Mouse (Mus musculus) retina, postnatal 1 day (tissue): ENCODE results near the gene Rnase1.
A peak's percentile ranks its signal among the peaks of the same experiment; 100 is the strongest.
"Not testable (repeated sequence)": the region's sequence is repeated elsewhere in the genome, so short reads cannot be mapped to it uniquely, and the experiment has no call there.

Experiments used
- DNase-seq: peaks from one replicate; pipeline ENCODE4 v3.0.0-alpha.2; 2012

Gene Rnase1

DNA sequence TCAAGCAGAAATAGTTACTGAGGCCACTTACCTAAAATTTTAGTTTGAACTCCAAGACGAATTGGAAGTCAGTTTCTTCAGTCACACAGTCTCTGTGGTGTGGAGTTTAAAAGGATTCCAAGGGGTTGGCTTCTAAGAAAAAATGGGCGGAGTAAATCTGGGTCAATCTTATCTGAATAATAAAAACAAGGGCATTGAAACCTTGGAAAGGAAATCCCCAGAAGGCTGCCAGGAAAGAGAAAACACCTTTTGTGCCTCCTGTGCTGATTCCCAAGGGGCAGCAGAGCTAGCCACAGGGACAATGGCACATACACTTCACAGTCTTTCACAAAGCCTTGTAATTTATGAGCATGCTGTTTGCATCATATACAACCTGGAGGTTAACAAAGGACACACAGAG lies at the start of gene Rnase1:
Gene Rnase1, minus strand, starts transcription at position 101 of the 400 bp plus-strand sequence.
- no peak for DNase-seq

GRCm38 (mm10) chr14:51195681-51196080 lies 49.1 kb upstream of the Rnase1 start:
- no peak for DNase-seq

DNA sequence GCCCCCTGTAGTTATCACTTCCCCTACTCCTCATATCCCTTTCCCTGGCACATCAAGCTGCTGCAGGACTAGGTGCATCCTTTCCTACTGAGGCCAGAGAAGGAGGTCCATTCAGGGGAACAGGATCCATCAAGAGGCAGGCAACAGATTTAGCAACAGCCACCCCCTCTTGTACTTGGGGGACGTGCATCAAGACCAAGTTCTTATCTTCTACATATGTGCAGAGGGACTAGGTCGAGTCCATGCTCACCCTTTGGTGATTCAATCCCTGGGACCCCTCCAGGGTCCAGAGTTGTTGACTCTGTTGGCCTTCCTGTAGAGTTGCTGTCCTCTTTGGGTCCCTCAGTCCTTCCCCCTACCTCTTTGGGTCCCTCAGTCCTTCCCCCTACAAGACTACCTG lies 34.5 kb upstream of the Rnase1 start:
- DNase-seq, result not testable (repeated sequence)

DNA sequence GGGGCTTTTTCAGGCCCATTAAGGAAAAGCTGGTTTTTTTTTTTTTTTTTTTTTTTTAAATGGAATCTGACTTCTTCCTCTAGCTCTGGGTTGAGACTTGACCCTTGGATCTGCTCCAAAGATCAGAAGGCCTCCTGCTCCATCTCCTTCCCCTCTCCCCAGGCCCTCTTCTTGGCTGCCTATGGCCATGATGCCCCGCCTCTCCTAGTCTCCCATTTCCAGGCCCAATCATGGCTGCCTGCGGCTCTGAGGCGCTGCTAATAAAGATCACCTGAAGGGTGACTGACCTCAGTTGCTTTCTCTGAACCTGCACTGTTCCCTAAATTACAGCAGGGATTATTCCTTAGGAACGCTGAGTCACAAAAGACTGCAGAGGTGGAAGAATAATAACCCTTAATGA lies 27.3 kb upstream of the Rnase1 start:
- DNase-seq, result no peak

GRCm38 (mm10) chr14:51172947-51173346 lies 26.4 kb upstream of the Rnase1 start:
- peak; percentile 1 for DNase-seq

DNA sequence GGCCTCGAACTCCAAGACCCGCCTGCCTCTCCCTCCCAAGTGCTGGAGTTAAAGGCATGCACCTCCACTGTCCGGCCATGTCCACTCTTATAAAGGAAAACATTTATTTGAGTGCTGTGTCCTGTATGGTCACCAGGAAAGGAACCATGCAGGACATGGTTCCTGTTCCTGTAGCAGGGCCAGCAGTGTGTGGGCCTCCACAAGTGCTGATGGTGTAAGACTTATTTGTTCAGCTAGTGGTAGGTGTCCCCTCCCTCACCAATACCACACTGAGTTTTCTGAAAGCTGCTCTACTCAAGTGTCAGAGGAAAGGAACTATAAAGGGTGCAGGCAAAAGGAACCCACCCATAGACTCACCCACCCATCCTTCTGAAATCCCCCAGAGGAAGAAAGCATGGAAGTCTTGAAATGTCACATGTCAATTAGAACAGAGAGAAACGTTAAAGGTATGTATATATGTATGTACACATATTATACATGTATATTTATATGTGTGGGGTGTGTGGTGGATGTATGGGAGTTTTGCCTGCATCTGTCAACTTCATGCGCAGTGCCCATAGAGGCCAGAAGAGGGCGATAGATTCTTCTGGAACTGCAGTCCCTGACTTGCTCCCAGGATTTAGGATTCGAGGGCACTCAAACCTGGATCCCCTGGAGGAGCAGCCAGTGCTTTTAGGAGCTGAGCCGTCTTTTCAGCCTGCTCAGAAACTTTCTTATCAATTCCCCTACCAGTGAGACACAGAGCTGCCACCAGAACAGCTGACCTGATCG lies 25.7 kb upstream of the Rnase1 start:
- DNase-seq, result peak; percentile 68

DNA sequence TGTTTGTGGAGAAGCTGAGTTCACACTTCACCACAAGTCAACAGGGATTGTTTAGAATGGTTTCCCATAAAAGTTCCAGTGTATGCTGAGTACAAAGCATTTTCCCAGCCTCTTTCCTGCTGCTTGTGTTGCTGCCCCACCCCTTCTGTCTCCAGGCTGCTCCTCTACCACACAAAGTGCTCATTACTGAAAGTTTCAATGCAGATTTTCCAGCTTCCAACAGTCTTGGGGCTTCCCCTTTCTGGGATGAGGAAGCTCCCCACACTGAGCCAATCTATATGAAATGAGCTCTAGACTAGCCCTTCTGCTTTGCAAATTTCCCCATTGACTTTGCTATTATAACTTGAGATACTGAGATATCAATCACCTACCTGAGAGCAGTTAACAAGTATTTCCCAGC lies 19.5 kb upstream of the Rnase1 start:
- no peak for DNase-seq

GRCm38 (mm10) chr14:51165435-51165834 lies 18.9 kb upstream of the Rnase1 start:
- no peak for DNase-seq

- DNase-seq, result not testable (repeated sequence)
These were observed 16.7 kb upstream of the Rnase1 start for GRCm38 (mm10) chr14:51163323-51163722.

- not testable (repeated sequence) for DNase-seq
These were observed 15.4 kb upstream of the Rnase1 start, which contains the start of gene Rnase2b for GRCm38 (mm10) chr14:51161976-51162375. Gene Rnase2b, plus strand, starts transcription at chr14:51162260.

DNA sequence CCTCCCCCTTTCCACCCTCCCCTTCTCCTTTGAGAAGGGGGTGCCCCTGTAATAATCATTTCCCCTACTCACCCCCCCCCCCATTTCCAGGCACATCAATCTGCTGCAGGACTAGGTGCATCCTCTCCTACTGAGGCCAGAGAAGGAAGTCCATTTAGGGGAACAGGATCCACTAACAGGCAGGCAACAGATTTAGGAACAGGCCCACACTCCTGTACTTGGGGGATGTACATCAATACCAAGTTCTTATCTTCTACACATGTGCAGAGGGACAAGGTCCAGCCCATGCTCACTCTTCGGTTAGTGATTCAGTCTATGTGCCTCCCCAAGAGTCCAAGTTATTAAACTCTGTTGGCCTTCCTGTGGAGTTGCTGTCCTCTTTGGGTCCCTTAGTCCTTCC lies 10.5 kb upstream of the Rnase1 start:
- no peak for DNase-seq

DNA sequence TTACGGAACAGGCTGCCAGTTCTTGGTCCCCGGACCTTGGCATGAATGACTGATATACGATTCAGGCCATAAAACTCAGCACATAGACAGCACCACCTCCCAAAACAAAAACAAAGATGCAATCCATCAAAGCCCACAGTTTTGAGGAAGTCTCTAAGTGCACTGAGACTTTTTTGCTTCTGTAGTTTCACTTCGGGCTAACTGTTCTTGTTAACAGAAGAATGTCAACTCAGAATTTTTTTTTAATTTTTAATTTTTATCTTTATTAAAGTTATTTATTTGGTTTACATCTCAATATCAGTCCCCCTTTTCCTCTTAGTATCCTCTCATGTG lies 10.1 kb upstream of the Rnase1 start:
- no peak for DNase-seq

- no peak for DNase-seq
These were observed 9.6 kb upstream of the Rnase1 start for GRCm38 (mm10) chr14:51156056-51156735.

GRCm38 (mm10) chr14:51152249-51152870 lies 5.8 kb upstream of the Rnase1 start:
- no peak for DNase-seq

DNA sequence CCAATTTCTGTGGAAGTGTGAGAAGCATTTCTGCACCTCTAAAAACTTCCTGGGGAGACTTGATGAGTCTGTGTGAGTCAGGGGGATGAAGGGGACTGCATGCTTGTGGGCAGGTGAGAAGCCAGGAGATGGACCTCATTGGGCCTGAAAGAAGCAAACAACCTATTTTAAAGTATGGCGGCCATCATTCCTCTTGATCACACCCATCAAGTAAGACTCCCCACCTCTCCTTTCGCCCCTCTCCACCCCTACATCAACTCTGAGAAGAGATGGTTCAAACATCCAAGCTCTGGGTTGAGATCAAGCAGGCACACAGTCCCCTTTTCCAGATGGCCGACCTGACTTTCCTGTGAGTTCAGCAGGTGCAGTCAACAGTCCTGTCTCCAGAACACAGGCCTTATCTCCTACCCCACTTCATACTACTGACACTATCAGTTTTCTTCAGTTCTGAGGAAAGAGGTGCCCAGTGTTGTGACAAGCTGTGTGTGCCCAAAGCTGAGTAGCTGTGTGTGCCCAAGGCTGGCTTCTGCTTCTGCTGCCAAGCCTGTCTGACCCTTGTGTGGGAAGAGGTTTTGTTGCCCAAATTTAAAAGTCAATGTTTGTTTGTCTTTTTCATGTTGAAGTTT lies 3.7 kb upstream of the Rnase1 start:
- no peak for DNase-seq

- DNase-seq, result no peak
These were observed 2.6 kb upstream of the Rnase1 start for GRCm38 (mm10) chr14:51149164-51149563.

DNA sequence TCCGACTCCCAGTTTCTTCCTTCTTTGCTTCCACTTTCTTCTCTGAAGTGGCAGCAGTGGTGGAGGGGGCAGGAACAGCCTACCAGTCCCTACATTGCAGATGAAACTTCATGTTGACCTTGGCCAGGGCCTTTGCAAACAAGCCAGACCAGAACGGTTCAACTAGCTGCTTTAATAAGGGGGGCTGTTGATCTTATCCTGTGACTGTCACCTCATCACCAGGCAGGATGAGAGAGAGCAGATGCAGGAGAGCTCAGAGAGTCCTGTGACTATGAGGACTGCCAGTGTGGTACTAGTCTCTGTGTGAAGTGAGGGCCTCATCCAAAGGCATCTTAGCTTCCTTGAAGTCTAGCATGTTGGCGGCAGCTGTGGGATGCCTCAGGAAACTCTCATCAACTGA lies 1.4 kb upstream of the Rnase1 start:
- DNase-seq, result no peak

DNA sequence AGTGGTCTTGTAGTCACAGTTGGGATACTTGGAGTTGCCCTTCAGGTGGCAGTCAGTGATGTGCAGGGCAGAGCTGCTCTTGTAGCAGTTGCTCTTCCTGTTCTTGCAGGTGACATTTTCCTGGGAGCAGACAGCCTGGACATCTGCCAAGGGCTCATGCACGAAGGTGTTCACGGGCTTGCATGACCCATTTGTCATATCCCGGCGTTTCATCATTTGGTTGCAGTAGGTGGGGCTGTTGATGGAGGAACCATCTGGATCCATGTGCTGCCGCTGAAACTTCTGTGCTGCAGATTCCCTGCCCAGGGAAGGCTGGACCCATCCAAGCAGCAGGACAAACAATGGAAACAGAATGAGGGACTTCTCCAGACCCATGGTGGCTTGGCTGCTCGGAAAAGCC lies 1.1 kb downstream of the Rnase1 start:
- DNase-seq, result no peak

DNA sequence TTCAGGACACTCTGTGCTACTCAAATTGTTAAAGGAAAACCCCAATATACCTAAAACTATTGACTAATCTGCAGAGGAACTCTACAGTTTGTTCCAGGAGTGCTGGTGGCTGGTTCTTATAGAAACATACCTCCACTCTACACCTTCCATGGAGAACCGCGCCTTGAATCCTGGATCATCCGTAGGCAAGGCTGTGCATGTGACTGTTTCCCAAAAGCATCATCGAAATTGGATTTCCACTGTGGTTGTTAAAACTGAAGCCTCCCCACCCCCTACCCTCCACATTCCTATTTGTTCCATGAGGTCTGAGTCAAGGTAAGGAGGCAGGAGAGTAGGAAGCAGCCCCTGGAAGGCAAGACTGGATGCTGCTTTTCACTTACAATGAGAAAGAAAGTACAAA lies 2.1 kb downstream of the Rnase1 start:
- no peak for DNase-seq

DNA sequence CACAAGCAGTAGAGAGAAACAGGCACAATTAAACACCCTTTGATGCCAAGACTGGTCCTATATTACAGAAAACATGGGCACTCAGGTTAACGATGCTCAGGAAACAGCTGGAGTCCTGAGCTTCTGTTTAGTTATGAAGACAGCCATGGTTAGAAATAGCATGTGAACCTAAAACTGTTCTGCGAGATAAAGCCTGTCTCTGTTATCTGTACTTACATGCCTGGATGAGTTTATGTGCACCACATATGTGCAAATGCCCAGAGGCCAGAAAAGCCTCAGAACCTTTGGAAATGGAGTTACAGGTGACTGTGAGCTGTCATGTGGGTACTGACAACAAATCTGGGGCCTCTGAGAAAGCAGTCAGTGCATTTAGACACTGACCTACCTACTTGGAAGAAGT lies 2.6 kb downstream of the Rnase1 start:
- DNase-seq, result no peak

GRCm38 (mm10) chr14:51143287-51143686 lies 3.3 kb downstream of the Rnase1 start:
- no peak for DNase-seq

DNA sequence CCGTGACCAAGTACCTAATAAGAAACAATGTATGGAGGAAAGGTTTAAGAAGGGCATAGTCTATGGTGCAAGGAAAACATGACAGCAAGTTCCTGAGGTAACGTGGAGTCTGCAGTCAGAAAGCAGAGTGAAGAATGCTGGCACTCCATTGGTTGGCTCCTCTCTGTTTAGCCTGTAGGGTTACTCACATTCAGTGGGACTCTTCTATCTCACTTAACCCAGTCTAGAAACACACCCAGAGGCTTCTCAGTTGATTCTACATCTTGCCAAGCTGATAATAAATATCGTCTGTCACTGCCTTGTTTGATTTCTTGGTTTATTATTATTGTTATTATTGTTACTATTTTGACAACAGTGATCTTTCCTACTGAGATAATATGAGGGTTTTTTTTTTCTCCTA lies 4.0 kb downstream of the Rnase1 start:
- no peak for DNase-seq

DNA sequence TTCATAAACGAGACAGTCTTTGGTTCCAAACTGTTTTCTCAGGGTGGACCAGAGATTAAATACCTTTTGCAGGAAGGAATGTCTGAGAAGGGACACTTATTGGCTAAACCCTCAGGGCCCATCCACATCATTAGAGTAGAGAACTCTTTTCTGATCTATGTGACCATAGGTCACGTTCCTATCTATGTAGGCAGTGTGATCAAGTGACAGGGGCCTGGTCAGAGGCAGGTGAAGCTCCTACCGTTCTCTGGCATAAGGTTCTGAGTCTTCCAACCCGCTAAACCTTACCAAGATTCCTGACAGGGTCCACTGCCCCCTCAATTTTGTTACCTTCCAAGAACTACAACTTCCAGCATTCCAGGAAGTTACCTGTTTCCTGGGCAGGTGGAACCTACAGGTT lies 4.5 kb downstream of the Rnase1 start:
- DNase-seq, result no peak

GRCm38 (mm10) chr14:51140342-51140741 lies 6.2 kb downstream of the Rnase1 start:
- DNase-seq, result peak; percentile 62
